Mouse (Mus musculus) CD8-positive naive resting alpha-beta T cell, adult 2 months (primary cell): ENCODE measurements around the gene Dkkl1.
A peak's percentile ranks its signal among the peaks of the same experiment; 100 is the strongest.

ENCODE experiments used
- DNase-seq, 2 experiments: peaks; one replicate each; pipeline ENCODE4 v3.0.0; 2022; ENCODE audit warnings: low read depth in 2 of 2, low spot score in 2 of 2

Gene Dkkl1

GRCm38 (mm10) chr7:45229459-45230203, 17.7 kb upstream of the Dkkl1 start:
- no peak for DNase-seq

- DNase-seq = no peak
Measured at GRCm38 (mm10) chr7:45229046-45229445, 17.1 kb upstream of the Dkkl1 start.

GRCm38 (mm10) chr7:45228548-45228947, 16.6 kb upstream of the Dkkl1 start:
- DNase-seq = no peak

- no peak for DNase-seq
Measured at GRCm38 (mm10) chr7:45226421-45226820, 14.5 kb upstream of the Dkkl1 start.

- DNase-seq = no peak
Measured at GRCm38 (mm10) chr7:45224826-45225225, 12.9 kb upstream of the Dkkl1 start.

- DNase-seq = no peak
Measured at GRCm38 (mm10) chr7:45221680-45222079, 9.7 kb upstream of the Dkkl1 start.

- DNase-seq = no peak
Measured at GRCm38 (mm10) chr7:45216442-45217183, 4.7 kb upstream of the Dkkl1 start.

- no peak for DNase-seq
Measured at GRCm38 (mm10) chr7:45215673-45216441, 3.9 kb upstream of the Dkkl1 start, which contains the start of gene Tead2. Gene Tead2, plus strand, starts transcription at chr7:45215753.

GRCm38 (mm10) chr7:45213708-45214107, 1.8 kb upstream of the Dkkl1 start:
- no peak for DNase-seq

GRCm38 (mm10) chr7:45212356-45212755, 409 bp upstream of the Dkkl1 start:
- no peak for DNase-seq

- no peak for DNase-seq
Measured at GRCm38 (mm10) chr7:45211070-45211469, 877 bp downstream of the Dkkl1 start.

- no peak for DNase-seq
Measured at GRCm38 (mm10) chr7:45208260-45208659, 3.7 kb downstream of the Dkkl1 start.

- peak; percentile 75 to 79 for DNase-seq
Measured at GRCm38 (mm10) chr7:45204380-45205143, 7.4 kb downstream of the Dkkl1 start, which contains the start of gene Ccdc155. Gene Ccdc155, minus strand, starts transcription at chr7:45204892.

- DNase-seq = no peak
Measured at GRCm38 (mm10) chr7:45202654-45203053, 9.3 kb downstream of the Dkkl1 start.

GRCm38 (mm10) chr7:45198961-45199360, 13.0 kb downstream of the Dkkl1 start:
- DNase-seq = no peak

GRCm38 (mm10) chr7:45198435-45198834, 13.5 kb downstream of the Dkkl1 start:
- DNase-seq = no peak

GRCm38 (mm10) chr7:45196994-45197393, 15.0 kb downstream of the Dkkl1 start:
- no peak for DNase-seq

GRCm38 (mm10) chr7:45196176-45196535, 15.8 kb downstream of the Dkkl1 start:
- no peak for DNase-seq

GRCm38 (mm10) chr7:45195341-45196175, 16.4 kb downstream of the Dkkl1 start:
- no peak for DNase-seq
